Mouse (Mus musculus) midbrain, embryonic 12.5 days (tissue): ENCODE measurements at regions not wholly inside any gene's neighbourhood (a gene's known extent, or its start where the extent isn't known, plus 50 kb on each side); places are given as distances from the start of the nearest gene placed in this dataset.

Source experiments
- ATAC-seq: fragments of 200-750 bp; cut with Nextera tagmentation; 2 replicates; pipeline ENCODE4 v1.8.0; 2017; ENCODE audit warnings: low read depth, moderate TSS enrichment, moderate library complexity; ENCODE audit not compliant: low FRiP score
- H3K27ac ChIP-seq: fragments of 300-500 bp; sonication (generic); replicated peaks from 2 replicates; pipeline ENCODE4 v1.5.1; 2016; ENCODE audit warnings: mild to moderate bottlenecking
- H3K27me3 ChIP-seq: fragments of 300-500 bp; sonication (generic); 2 replicates; pipeline ENCODE4 v1.6.1; 2016; ENCODE audit warnings: mild to moderate bottlenecking
- H3K36me3 ChIP-seq: fragments of 300-500 bp; sonication (generic); 2 replicates; pipeline ENCODE4 v1.6.1; 2016
- H3K4me1 ChIP-seq: fragments of 300-500 bp; sonication (generic); 2 replicates; pipeline ENCODE4 v1.6.1; 2016
- H3K4me2 ChIP-seq: fragments of 300-500 bp; sonication (generic); replicated peaks from 2 replicates; pipeline ENCODE4 v1.6.1; 2016; ENCODE audit warnings: mild to moderate bottlenecking, moderate library complexity
- H3K4me3 ChIP-seq: fragments of 300-500 bp; sonication (generic); 2 replicates; pipeline ENCODE4 v1.5.1; 2016; ENCODE audit warnings: mild to moderate bottlenecking
- H3K9ac ChIP-seq: fragments of 300-500 bp; sonication (generic); replicated peaks from 2 replicates; pipeline ENCODE4 v1.6.1; 2016; ENCODE audit warnings: mild to moderate bottlenecking, moderate library complexity
- H3K9me3 ChIP-seq: fragments of 300-500 bp; sonication (generic); 2 replicates; pipeline ENCODE4 v1.6.1; 2016; ENCODE audit warnings: mild to moderate bottlenecking
- WGBS: fragments of 180-500 bp; shearing (Covaris S2); methylation state at CpG from one replicate; pipeline ENCODE4 v1.1.7; 2016; 5-methylcytosine and 5-hydroxymethylcytosine counted together

- no peak overlapping the region for H3K4me2 ChIP-seq
- ATAC-seq = no peak
- no peak overlapping the region for H3K4me3 ChIP-seq
- WGBS = 93% methylated on average over 2 of the region's 2 CpGs
- H3K27me3 ChIP-seq = no peaks in the 10 kb centered on the region
- H3K9ac ChIP-seq = no peak overlapping the region
- H3K36me3 ChIP-seq = no peaks in the 10 kb centered on the region
- H3K27ac ChIP-seq = no peak overlapping the region
- H3K4me1 ChIP-seq = no peaks in the 10 kb centered on the region
- no peaks in the 10 kb centered on the region for H3K9me3 ChIP-seq
Measured at GRCm38 (mm10) chr9:33209083-33209482, 573.1 kb downstream of the Ets1 start.

GRCm38 (mm10) chr9:33214523-33214922 lies 578.5 kb downstream of the Ets1 start:
- H3K9me3 ChIP-seq = no peaks in the 10 kb centered on the region
- H3K36me3 ChIP-seq = no peaks in the 10 kb centered on the region
- no peaks in the 10 kb centered on the region for H3K4me1 ChIP-seq
- H3K27ac ChIP-seq = no peak overlapping the region
- H3K9ac ChIP-seq = no peak overlapping the region
- no peak overlapping the region for H3K4me3 ChIP-seq
- no peaks in the 10 kb centered on the region for H3K27me3 ChIP-seq
- no peak overlapping the region for H3K4me2 ChIP-seq
- no peak for ATAC-seq
- 74% methylated on average over 1 of the region's 1 CpGs for WGBS

GRCm38 (mm10) chr9:33220981-33221380 lies 585.0 kb downstream of the Ets1 start:
- Histone ChIP-seq H3K36me3 (no peaks in the 10 kb centered on the region), H3K4me2 (no peak overlapping the region), H3K27me3 (no peaks in the 10 kb centered on the region), H3K9ac (no peak overlapping the region), H3K4me3 (no peak overlapping the region), H3K9me3 (no peaks in the 10 kb centered on the region), H3K27ac (no peak overlapping the region), H3K4me1 (no peaks in the 10 kb centered on the region)
- ATAC-seq = no peak
- WGBS = 88% methylated on average over 4 of the region's 4 CpGs

GRCm38 (mm10) chr9:33222066-33222805 lies 586.2 kb downstream of the Ets1 start:
- Histone ChIP-seq H3K4me3 (no peak overlapping the region), H3K9me3 (no peaks in the 10 kb centered on the region), H3K27me3 (no peaks in the 10 kb centered on the region), H3K4me1 (no peaks in the 10 kb centered on the region), H3K27ac (no peak overlapping the region), H3K9ac (no peak overlapping the region), H3K36me3 (no peaks in the 10 kb centered on the region), H3K4me2 (no peak overlapping the region)
- no peak for ATAC-seq
- 84% methylated on average over 11 of the region's 11 CpGs for WGBS

- Histone ChIP-seq H3K4me1 (peaks cover 8% of the 10 kb centered on the region; the same call in 1 of the 2 replicates), H3K4me2 (no peak overlapping the region)
- WGBS = 19% methylated on average over 9 of the region's 9 CpGs
Measured at GRCm38 (mm10) chr9:33233699-33234131, 597.7 kb downstream of the Ets1 start.

GRCm38 (mm10) chr9:33238190-33238589 lies 602.2 kb downstream of the Ets1 start:
- Histone ChIP-seq H3K4me3 (no peak overlapping the region), H3K9ac (no peak overlapping the region), H3K4me2 (no peak overlapping the region), H3K27me3 (no peaks in the 10 kb centered on the region), H3K9me3 (no peaks in the 10 kb centered on the region), H3K27ac (no peak overlapping the region), H3K36me3 (no peaks in the 10 kb centered on the region), H3K4me1 (peaks cover 8% of the 10 kb centered on the region; the same call in 1 of the 2 replicates)
- no peak for ATAC-seq
- WGBS = 90% methylated on average over 2 of the region's 2 CpGs

More at GRCm38 (mm10) chr9:33233699-33234131, 597.7 kb downstream of the Ets1 start:
- ATAC-seq = peak; percentile 73
- no peaks in the 10 kb centered on the region for H3K27me3 ChIP-seq
- no peak overlapping the region for H3K4me3 ChIP-seq
- H3K9me3 ChIP-seq = no peaks in the 10 kb centered on the region
- no peak overlapping the region for H3K9ac ChIP-seq
- no peak overlapping the region for H3K27ac ChIP-seq
- no peaks in the 10 kb centered on the region for H3K36me3 ChIP-seq

- WGBS = 88% methylated on average over 2 of the region's 2 CpGs
- no peaks in the 10 kb centered on the region for H3K27me3 ChIP-seq
- no peak overlapping the region for H3K4me2 ChIP-seq
- no peak for ATAC-seq
- peaks cover 2% of the 10 kb centered on the region; the same call in 1 of the 2 replicates for H3K4me1 ChIP-seq
- no peak overlapping the region for H3K4me3 ChIP-seq
- no peaks in the 10 kb centered on the region for H3K9me3 ChIP-seq
- no peaks in the 10 kb centered on the region for H3K36me3 ChIP-seq
- H3K9ac ChIP-seq = no peak overlapping the region
- H3K27ac ChIP-seq = no peak overlapping the region
Measured at GRCm38 (mm10) chr9:33238846-33239245, 602.8 kb downstream of the Ets1 start.

GRCm38 (mm10) chr9:33240506-33240905 lies 604.5 kb downstream of the Ets1 start:
- no peaks in the 10 kb centered on the region for H3K27me3 ChIP-seq
- ATAC-seq = no peak
- no peak overlapping the region for H3K4me2 ChIP-seq
- H3K27ac ChIP-seq = no peak overlapping the region
- H3K9me3 ChIP-seq = no peaks in the 10 kb centered on the region
- H3K9ac ChIP-seq = no peak overlapping the region
- H3K4me1 ChIP-seq = no peaks in the 10 kb centered on the region
- 65% methylated on average over 1 of the region's 1 CpGs for WGBS
- H3K36me3 ChIP-seq = no peaks in the 10 kb centered on the region
- H3K4me3 ChIP-seq = no peak overlapping the region

- Histone ChIP-seq H3K27me3 (no peaks in the 10 kb centered on the region), H3K4me1 (no peaks in the 10 kb centered on the region), H3K9me3 (no peaks in the 10 kb centered on the region), H3K4me2 (no peak overlapping the region), H3K9ac (no peak overlapping the region), H3K27ac (no peak overlapping the region), H3K36me3 (no peaks in the 10 kb centered on the region), H3K4me3 (no peak overlapping the region)
- 87% methylated on average over 3 of the region's 3 CpGs for WGBS
- no peak for ATAC-seq
Measured at GRCm38 (mm10) chr9:33240914-33241635, 605.1 kb downstream of the Ets1 start.

- WGBS = 33% methylated on average over 2 of the region's 2 CpGs
- no peak overlapping the region for H3K4me3 ChIP-seq
- no peaks in the 10 kb centered on the region for H3K4me1 ChIP-seq
- no peak overlapping the region for H3K27ac ChIP-seq
- no peak overlapping the region for H3K9ac ChIP-seq
- H3K4me2 ChIP-seq = no peak overlapping the region
- no peaks in the 10 kb centered on the region for H3K27me3 ChIP-seq
- no peaks in the 10 kb centered on the region for H3K36me3 ChIP-seq
- H3K9me3 ChIP-seq = no peaks in the 10 kb centered on the region
- ATAC-seq = no peak
Measured at GRCm38 (mm10) chr9:33246932-33247331, 610.9 kb downstream of the Ets1 start.

- Histone ChIP-seq H3K36me3 (no peaks in the 10 kb centered on the region), H3K4me2 (no peak overlapping the region), H3K4me1 (peaks cover 5% of the 10 kb centered on the region; the same call in 1 of the 2 replicates), H3K27me3 (no peaks in the 10 kb centered on the region), H3K9ac (no peak overlapping the region), H3K4me3 (no peak overlapping the region), H3K9me3 (no peaks in the 10 kb centered on the region), H3K27ac (no peak overlapping the region)
- WGBS = 31% methylated on average over 6 of the region's 6 CpGs
- peak; percentile 52; the same call in 1 of the 2 replicates for ATAC-seq
Measured at GRCm38 (mm10) chr9:33258241-33258640, 622.2 kb downstream of the Ets1 start.

GRCm38 (mm10) chr9:33260171-33260570 lies 624.1 kb downstream of the Ets1 start:
- Histone ChIP-seq H3K9ac (no peak overlapping the region), H3K4me3 (no peak overlapping the region), H3K36me3 (no peaks in the 10 kb centered on the region), H3K27ac (no peak overlapping the region), H3K4me2 (no peak overlapping the region), H3K9me3 (no peaks in the 10 kb centered on the region), H3K27me3 (no peaks in the 10 kb centered on the region), H3K4me1 (peaks cover 5% of the 10 kb centered on the region; the same call in 1 of the 2 replicates)
- 26% methylated on average over 4 of the region's 4 CpGs for WGBS
- ATAC-seq = peak; percentile 74; the same call in 1 of the 2 replicates
